Comparison of ENCODE assay signal across 14 mouse cellular contexts in genomic region chr12:86059341-86059740, GRCm38 (mm10). TPM values are rescaled to one million over a fixed set of nuclear protein-coding genes. Genes with fewer than 3 reads are reported as not detected.
"Had no signal": no experiment of that assay in that cellular context is flagged by ENCODE, and none has a peak within 500 bp of the region (broad histone marks: within the 10 kb centered on the region; RNA-seq: fewer than 3 reads in every experiment).

No protein-coding gene starts in this region.

- H3K4me3 ChIP-seq: kidney, embryonic 15.5 days; limb, embryonic 13.5 days; lung, embryonic 15.5 days; myocyte; neural tube, embryonic 15.5 days had no signal

- H3K4me2 ChIP-seq: kidney, embryonic 15.5 days; limb, embryonic 13.5 days; liver, embryonic 11.5 days; lung, embryonic 15.5 days; neural tube, embryonic 15.5 days had no signal

- H3K9ac ChIP-seq: kidney, embryonic 15.5 days; limb, embryonic 13.5 days; lung, embryonic 15.5 days; neural tube, embryonic 15.5 days had no signal

- H3K4me1 ChIP-seq: kidney, embryonic 15.5 days; limb, embryonic 13.5 days; lung, embryonic 15.5 days; neural tube, embryonic 15.5 days had no signal

- H3K9me3 ChIP-seq: kidney, embryonic 15.5 days; limb, embryonic 13.5 days; lung, embryonic 15.5 days; neural tube, embryonic 15.5 days had no signal

- DNase-seq: kidney, adult 2 months; kidney, postnatal 14 days; left cerebral cortex, postnatal 4 days; midbrain, embryonic 14.5 days; right cerebral cortex, adult 18-20 months; right cerebral cortex, postnatal 25 days; thymus, postnatal 36 days had no signal

- H3K27ac ChIP-seq: kidney, embryonic 15.5 days; limb, embryonic 13.5 days; lung, embryonic 15.5 days; neural tube, embryonic 15.5 days had no signal

- H3K27me3 ChIP-seq: kidney, embryonic 15.5 days; limb, embryonic 13.5 days; lung, embryonic 15.5 days; neural tube, embryonic 15.5 days had no signal

RNA-seq across cellular contexts. Expression of gene Tgfb3, which starts 19.5 kb away (rescaled TPM):
- total RNA-seq: megakaryocyte-erythroid progenitor cell, adult 5-6 weeks had no signal

RNA-seq across cellular contexts. Expression of gene Ift43, which starts 23.0 kb away (rescaled TPM):
- total RNA-seq: megakaryocyte-erythroid progenitor cell, adult 5-6 weeks had no signal
